In the genomic region with DNA sequence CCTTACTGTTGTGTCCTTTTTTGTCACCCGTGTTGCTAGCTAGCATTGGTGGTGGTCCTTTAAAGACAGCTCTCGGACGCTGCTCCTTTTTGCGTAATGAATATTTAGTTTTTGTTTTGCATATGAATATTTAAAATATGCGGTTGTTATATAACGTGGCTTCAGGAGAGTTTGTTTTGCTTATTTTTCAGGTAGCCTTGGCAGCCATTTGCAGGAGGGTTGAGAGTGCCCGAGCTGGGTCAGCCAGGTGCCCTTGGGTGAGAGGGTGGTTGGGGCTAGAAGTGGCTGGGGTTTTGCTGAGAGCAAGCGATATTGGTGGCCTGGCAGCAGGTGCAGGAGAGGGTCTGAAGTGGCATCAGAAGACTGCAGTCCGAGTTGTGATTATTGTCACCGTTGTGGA, we compare ENCODE assay signal across 8 mouse cellular contexts. TPM values are rescaled to one million over a fixed set of nuclear protein-coding genes. Genes with fewer than 3 reads are reported as not detected.
A peak's percentile ranks its signal among the peaks of the same experiment; 100 is the strongest.
DNase-seq lines count a peak whose midpoint lies in the region; ATAC-seq and TF ChIP-seq lines count a peak whose summit lies in the region.

No protein-coding gene starts in this region.

- H3K36me3 ChIP-seq in forebrain, embryonic 16.5 days (ENCODE audit: control insufficient read depth, insufficient read depth) = peaks cover 8% of the 10 kb centered on the region
- H3K36me3 ChIP-seq in lung, embryonic 14.5 days (ENCODE audit: insufficient read depth) = peaks cover 21% of the 10 kb centered on the region
- H3K36me3 ChIP-seq in splenic B cell, adult 2 months (ENCODE audit: control insufficient read depth, insufficient read depth, low read length, poor library complexity, severe bottlenecking) = peaks cover 2% of the 10 kb centered on the region

- ATAC-seq in forebrain, embryonic 16.5 days = no peak
- no peak for ATAC-seq in lung, embryonic 14.5 days (ENCODE audit: insufficient read depth)

- peak; percentile 61 to 86 for DNase-seq in adrenal gland, adult (ENCODE audit: inconsistent age in 2 of 2, low spot score in 1 of 2)
- DNase-seq in adrenal gland, postnatal 4 days (ENCODE audit: low spot score in 2 of 2) = no peak
- peak; percentile 34 for DNase-seq in MN1 (ENCODE audit: low spot score)
- peak; percentile 58 for DNase-seq in kidney, adult 18-20 months
- no peak for DNase-seq in lung, embryonic 14.5 days
- peak; percentile 58 for DNase-seq in splenic B cell, adult 2 months (ENCODE audit: low read depth, low spot score)
- DNase-seq in left cerebral cortex, adult 18-20 months (ENCODE audit: low spot score in 2 of 2) = no peak

- peak overlapping the region; percentile 73; the same call in 1 of the 2 replicates for H3K27ac ChIP-seq in forebrain, embryonic 16.5 days (ENCODE audit: low read length)
- no peak overlapping the region; the same call in 1 of the 2 replicates for H3K27ac ChIP-seq in lung, embryonic 14.5 days (ENCODE audit: low read depth)

- 2% methylated on average over 10 of the region's 10 CpGs for whole genome bisulfite sequencing in forebrain, embryonic 16.5 days
- 3% methylated on average over 10 of the region's 10 CpGs for WGBS in lung, embryonic 14.5 days

- no peaks in the 10 kb centered on the region for H3K27me3 ChIP-seq in forebrain, embryonic 16.5 days (replicated peaks; ENCODE audit: control insufficient read depth, insufficient read depth, low read length)
- H3K27me3 ChIP-seq in lung, embryonic 14.5 days (ENCODE audit: insufficient read depth, low read length) = no peaks in the 10 kb centered on the region
- no peaks in the 10 kb centered on the region for H3K27me3 ChIP-seq in splenic B cell, adult 2 months (ENCODE audit: control insufficient read depth, insufficient read depth, low read length, poor library complexity, severe bottlenecking)

- H3K9ac ChIP-seq in forebrain, embryonic 16.5 days (replicated peaks; ENCODE audit: low read depth, low read length) = peak overlapping the region; percentile 86
- peak overlapping the region; percentile 71 for H3K9ac ChIP-seq in lung, embryonic 14.5 days

- peaks cover 15% of the 10 kb centered on the region for H3K4me1 ChIP-seq in forebrain, embryonic 16.5 days (replicated peaks; ENCODE audit: control insufficient read depth, insufficient read depth, low read length)
- peaks cover 5% of the 10 kb centered on the region; the same call in 1 of the 2 replicates for H3K4me1 ChIP-seq in lung, embryonic 14.5 days (ENCODE audit: insufficient read depth)

- peak overlapping the region; percentile 63 for H3K4me2 ChIP-seq in forebrain, embryonic 16.5 days (ENCODE audit: low read length)
- peak overlapping the region; percentile 75 for H3K4me2 ChIP-seq in lung, embryonic 14.5 days

- TF ChIP-seq CTCF in lung, embryonic 14.5 days (IDR thresholded peaks at IDR 0.05; ENCODE audit: low read depth) = no peak

- H3K9me3 ChIP-seq in forebrain, embryonic 16.5 days (ENCODE audit: control insufficient read depth, low read length) = no peaks in the 10 kb centered on the region
- H3K9me3 ChIP-seq in lung, embryonic 14.5 days (ENCODE audit: low read depth, low read length) = no peaks in the 10 kb centered on the region

- peak overlapping the region; percentile 91 for H3K4me3 ChIP-seq in forebrain, embryonic 16.5 days (replicated peaks; ENCODE audit: low read length)
- peak overlapping the region; percentile 81 for H3K4me3 ChIP-seq in lung, embryonic 14.5 days (ENCODE audit: low read depth, low read length)

RNA-seq across cellular contexts. Expression of a gene that starts 1.9 kb away (rescaled TPM):
- 100 to 1,000 TPM; 278 to 301 TPM for total RNA-seq in adrenal gland, postnatal 4 days (2021)
- polyA plus RNA-seq in forebrain, embryonic 16.5 days (2015; fragmentation: Nextera tagmentation; extraction: Ambion mirVana) = 107 and 120 TPM in 2 replicates
- 100 and 106 TPM in 2 replicates for polyA plus RNA-seq in lung, embryonic 14.5 days (2014; fragmentation: Nextera tagmentation; extraction: Ambion mirVana)
- total RNA-seq in left cerebral cortex, adult 18-20 months (2021) = 100 to 1,000 TPM; 272 to 273 TPM

RNA-seq across cellular contexts. Expression of a gene that starts 14.6 kb away (rescaled TPM):
- total RNA-seq in adrenal gland, postnatal 4 days (2021) = 10 to 100 TPM; 78.3 to 79.2 TPM
- 155 and 168 TPM in 2 replicates for polyA plus RNA-seq in forebrain, embryonic 16.5 days (2015; fragmentation: Nextera tagmentation; extraction: Ambion mirVana)
- polyA plus RNA-seq in lung, embryonic 14.5 days (2014; fragmentation: Nextera tagmentation; extraction: Ambion mirVana) = 136 TPM in 2 replicates
- total RNA-seq in left cerebral cortex, adult 18-20 months (2021) = 10 to 100 TPM; 54.5 to 58.9 TPM

RNA-seq across cellular contexts. Expression of a gene that starts 43.6 kb away (rescaled TPM):
- under 1 TPM in 1 of 2 experiments, not detected in 1; 0.51 TPM for total RNA-seq in adrenal gland, postnatal 4 days (2021)
- 0.25 and 0.58 TPM in 2 replicates for polyA plus RNA-seq in forebrain, embryonic 16.5 days (2015; fragmentation: Nextera tagmentation; extraction: Ambion mirVana)
- polyA plus RNA-seq in lung, embryonic 14.5 days (2014; fragmentation: Nextera tagmentation; extraction: Ambion mirVana) = not detected in 2 replicates
- not detected for total RNA-seq in left cerebral cortex, adult 18-20 months (2021)

RNA-seq across cellular contexts. Expression of a gene that starts 48.0 kb away (rescaled TPM):
- 10 to 100 TPM; 56.5 to 57.6 TPM for total RNA-seq in adrenal gland, postnatal 4 days (2021)
- 336 and 338 TPM in 2 replicates for polyA plus RNA-seq in forebrain, embryonic 16.5 days (2015; fragmentation: Nextera tagmentation; extraction: Ambion mirVana)
- polyA plus RNA-seq in lung, embryonic 14.5 days (2014; fragmentation: Nextera tagmentation; extraction: Ambion mirVana) = 93.7 and 98.2 TPM in 2 replicates
- 10 to 100 TPM; 63.4 to 71.2 TPM for total RNA-seq in left cerebral cortex, adult 18-20 months (2021)

RNA-seq across cellular contexts. Expression of a gene that starts 52.4 kb away (rescaled TPM):
- total RNA-seq in adrenal gland, postnatal 4 days (2021) = 1 to 10 TPM; 1.2 TPM
- polyA plus RNA-seq in forebrain, embryonic 16.5 days (2015; fragmentation: Nextera tagmentation; extraction: Ambion mirVana) = 0.17 TPM in 1 of 2 replicates, not detected in the other
- polyA plus RNA-seq in lung, embryonic 14.5 days (2014; fragmentation: Nextera tagmentation; extraction: Ambion mirVana) = not detected in 2 replicates
- total RNA-seq in left cerebral cortex, adult 18-20 months (2021) = under 1 TPM; 0.73 to 0.91 TPM

Comparison
In these comparisons a context has a peak if more than half of its experiments do, and no peak if none do; other contexts are left out.
1. DNase-seq: peak in adrenal gland, adult (2 of 2), MN1 (single experiment), kidney, adult 18-20 months (single experiment) and splenic B cell, adult 2 months (single experiment); none in adrenal gland, postnatal 4 days (0 of 2), lung, embryonic 14.5 days (single experiment) and left cerebral cortex, adult 18-20 months (0 of 2).